Mouse (Mus musculus) regulatory T cell (primary cell): Measurements from ENCODE around the gene Ptrh1.

ENCODE experiments used
- in situ Hi-C: fragments of 300-600 bp; cut with MboI, MseI; formaldehyde crosslinking; loops from one replicate; pipeline ENCODE4 v1.15.1; 2025; ENCODE audit warnings: high pct_unique_total_duplicates

Gene Ptrh1

DNA sequence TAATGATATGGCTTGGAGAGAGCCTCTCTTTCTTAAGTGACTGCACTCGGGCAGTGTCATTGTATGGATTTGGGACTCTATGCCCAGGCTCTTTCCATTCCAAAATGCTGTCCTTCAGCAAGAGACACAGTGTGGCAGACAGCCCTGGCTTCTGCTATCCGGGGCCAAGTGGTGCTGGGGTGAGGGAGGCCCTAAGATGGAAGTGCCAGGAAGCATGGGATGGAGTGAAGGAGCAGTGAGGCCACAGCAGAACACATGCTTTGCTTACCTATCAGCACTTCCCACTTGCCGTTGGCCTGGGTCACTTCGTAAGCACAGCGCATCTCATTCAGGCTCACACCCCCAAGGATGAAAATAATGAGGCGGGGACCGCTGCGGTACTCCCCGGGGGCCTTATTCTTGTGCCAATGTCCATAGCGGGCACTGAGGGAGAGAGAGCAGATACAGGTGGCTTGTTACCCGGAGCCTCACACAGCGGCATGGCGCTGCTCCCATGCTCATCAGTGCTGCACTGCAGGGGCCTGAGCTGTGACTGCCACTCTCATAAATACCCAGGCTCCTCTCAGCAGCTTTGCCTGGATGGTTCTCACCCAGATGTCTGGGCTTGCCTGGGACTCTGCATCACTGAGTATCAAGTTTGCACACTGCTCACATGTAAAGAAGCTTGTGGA, 20.3 kb downstream of the Ptrh1 start:
- in situ Hi-C loops, result no loop called here

DNA sequence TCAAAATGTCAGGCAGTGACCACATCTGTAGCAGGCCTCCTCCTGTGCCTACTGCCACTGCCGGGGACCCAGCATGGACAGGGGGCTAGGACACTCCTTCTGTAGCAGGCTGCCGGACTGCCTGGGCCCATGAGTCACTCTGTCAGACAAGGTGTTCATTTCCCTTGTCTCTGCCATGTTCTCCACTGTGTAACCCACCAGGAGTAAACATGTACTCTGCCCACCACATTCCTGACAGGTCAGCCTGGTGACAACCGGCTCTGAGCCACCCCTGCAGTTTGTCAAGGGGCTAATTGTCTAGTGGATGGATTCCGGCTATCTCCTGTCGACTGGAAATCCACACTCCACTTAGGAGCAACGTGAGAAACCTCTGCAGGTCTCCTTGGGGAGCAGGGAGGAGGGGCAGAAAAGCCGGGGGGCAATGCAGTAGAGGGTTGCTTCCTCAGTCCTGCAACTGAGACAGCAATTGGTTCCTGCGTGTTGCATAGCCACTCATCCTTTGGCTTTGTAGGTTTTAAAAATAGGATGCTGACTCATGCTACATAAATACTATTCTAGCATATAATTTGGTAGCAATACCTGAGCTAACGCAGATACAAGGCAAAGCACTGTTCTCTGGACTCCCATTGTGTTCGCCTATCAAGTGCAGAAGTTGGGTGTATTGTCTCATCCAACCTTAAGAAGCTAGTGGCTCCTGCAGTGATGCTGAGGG, 22.8 kb downstream of the Ptrh1 start:
- in situ Hi-C loops, result no loop called here

DNA sequence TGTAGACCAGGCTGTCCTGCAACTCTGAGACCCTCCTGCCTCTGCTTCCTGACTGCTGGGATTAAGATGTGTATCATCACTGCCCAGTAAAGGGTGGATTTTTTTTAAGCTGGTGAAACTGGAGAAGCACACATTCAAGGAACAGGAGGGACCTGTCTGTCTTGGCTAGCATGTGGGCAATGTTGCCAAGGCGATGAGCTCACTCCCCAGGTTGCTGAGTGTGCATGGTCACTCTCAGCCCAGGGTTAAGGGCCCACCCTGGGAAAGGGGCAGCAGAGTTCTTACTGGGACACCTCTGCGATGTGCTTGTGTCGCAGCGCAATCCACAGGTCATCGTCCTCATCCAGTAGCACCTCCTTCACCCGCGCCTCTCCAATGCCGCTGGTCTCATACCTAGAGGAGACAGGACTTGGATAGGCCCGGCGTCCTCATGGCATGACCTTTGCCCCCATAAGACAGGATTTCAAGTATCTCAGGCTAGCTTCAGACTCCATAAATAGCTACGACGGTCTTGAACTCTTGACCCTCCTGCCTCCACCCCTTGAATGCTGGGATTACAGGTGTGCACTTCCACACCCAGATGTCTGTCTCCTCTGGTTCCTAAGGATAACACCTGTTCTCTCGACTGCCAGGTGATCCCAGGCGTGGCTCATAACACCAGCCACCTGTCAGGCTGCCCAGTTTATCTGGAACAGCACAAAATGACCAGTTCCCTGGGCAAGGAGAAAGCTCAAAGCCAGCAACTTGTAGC, 33.4 kb downstream of the Ptrh1 start:
- in situ Hi-C loops, result no loop called here

DNA sequence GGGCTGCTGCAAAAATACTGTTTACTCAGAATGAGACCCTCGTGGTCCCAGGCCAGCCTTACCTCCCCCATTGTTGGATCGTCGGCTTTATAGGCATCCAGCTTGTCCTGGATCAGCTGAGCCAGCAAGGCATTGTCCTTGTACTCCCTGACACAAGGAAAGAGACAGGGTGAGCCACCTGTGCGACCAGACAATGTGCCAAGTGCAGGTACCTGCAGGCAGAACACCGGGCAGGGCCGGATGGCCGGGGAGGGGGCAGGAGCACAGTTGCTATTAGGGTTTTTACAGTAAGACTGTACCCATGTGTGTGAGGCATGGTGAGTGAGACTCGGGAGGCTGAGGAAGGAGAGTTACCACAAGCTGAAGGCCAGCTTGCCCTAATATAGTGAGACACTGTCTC, 36.4 kb downstream of the Ptrh1 start:
- in situ Hi-C loops, result no loop called here

DNA sequence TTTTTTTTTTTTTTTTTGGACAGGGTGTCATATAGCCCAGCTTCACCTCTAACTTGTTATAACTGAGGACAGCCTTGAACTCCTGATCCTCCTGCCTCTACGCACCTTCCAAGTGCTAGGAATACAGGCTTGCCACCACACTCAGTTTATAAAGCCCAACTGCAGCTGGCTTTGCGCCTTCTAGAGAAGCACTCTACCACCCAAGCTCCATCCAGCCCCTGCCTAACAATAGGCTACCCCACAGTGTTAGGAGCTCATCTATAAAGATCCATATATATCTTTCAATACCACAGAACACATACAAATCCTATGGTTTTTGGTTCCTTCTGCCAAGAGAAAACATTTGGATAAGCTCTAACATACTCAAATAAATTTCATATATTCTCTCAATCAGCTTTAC, 40.9 kb downstream of the Ptrh1 start:
- in situ Hi-C loops, result no loop called here

DNA sequence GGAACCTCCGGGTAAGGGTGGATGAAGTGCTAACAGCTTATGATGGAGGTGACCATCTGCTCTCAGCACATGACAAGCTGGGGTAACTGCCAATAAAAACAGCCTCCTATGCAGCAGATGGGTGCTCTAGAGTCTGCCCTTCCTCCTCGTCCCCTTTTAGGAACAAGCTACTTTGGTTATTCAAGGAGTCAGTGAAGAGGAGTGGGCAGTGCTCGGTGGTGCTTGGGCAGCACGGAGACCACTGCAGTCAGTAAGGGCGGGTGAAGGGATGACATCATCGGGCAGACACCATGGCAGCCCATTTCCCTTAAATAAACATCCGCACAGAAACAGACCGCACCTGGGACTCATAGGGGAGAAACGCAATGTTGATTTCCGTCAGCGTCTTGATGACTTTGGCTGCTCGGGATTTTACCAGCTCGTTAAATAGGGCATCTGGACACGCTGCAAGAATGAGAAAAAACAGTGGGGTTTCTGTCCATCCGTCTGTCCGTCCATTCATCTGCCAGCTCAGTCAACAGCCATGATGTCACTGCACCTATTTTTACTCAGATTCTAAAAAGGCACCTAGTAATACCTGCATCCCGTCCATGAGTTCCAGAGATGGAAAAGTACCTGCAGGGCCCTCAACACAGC, 41.5 kb downstream of the Ptrh1 start:
- in situ Hi-C loops, result no loop called here

DNA sequence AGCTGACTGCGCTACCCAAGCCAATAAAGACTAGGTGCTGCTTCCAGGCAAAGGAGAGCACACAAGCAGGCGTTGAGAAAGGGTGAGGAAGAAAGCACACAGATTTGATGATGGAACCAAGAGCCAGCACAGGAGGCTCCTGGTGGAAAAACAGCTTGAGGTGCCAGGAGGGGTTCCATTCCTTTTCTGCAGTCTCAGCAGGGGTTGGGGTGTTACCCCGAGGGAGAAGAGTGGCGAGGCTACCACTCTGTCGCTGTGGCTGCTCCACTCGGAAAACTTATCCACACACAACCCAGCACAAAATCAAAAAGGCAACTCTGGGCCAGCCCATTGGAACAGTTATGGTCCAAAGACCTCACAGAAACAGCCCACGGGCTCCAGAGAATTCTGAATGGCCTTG, 42.0 kb downstream of the Ptrh1 start:
- in situ Hi-C loops, result no loop called here

DNA sequence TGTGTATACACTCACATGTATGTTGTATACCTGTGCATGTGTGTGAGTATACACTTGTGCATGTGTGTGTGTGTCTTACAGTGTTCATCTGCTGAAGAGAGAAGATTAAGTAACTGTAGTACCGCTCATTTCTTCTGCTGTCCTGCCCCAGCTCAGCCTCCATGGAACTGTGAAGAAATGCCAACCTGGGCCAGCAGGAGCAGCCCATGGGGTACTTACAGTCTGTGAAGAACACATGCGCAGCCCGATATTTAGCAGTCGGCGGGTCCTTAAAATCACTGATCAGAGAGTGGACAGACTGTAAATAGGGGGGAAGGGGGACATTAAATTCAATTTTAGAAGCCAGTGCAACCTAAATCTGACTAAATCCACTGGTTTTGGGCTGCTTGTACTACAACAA, 42.6 kb downstream of the Ptrh1 start:
- in situ Hi-C loops, result no loop called here

DNA sequence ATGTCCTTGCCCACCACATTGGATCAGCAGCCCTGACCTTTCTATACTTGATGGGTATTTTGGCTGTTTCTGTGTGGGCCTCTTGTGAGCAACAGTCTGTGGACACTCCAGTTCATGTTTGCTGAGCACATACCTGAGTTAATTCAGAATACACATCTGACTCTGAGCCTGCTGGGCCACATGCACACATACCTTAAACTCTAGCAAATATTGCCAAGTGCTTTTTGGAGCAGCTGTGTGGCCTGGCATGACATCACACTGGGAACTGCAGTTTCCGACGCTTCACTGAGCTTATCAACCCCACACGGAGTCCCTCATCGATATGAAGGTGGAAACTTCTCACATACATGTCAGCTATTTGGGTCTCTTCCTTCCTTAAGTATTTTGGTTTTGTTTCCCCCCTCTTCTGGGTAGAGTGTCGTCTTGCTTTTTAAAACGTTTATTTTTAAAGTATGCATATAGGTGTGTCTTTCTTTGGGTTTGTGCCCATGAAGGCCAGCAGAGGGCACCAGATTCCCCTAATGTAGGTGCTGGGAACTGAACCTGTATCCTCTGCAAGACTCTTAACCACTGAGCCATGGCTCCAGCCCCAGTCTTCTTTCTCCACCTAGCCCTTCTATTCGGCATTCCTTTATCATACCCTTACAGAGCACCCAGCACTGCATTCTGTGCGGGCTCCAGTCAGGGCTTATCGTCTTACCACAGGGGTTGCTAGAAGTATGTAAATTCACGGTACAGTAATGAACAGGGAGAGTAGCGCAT, 45.6 kb downstream of the Ptrh1 start:
- in situ Hi-C loops, result no loop called here

DNA sequence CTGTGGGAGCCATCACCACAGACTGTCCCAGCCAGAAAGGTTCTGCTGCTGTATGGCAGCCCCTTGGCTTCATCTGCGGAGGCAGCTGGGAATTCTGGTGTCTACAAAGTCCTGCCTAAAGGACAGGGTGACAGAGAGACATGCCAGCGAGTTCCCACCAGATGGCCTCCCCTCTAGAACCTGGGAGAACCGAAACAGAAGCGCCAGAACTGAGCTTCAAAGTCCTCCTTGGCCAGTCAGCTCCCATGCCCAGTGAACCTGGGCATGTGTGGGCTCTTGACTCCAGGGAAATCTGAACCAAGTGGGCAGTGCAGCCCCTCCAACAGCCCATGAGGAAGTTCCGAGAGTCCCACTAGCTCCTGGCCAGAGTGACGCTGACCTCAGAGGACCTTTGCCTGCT, 47.1 kb downstream of the Ptrh1 start:
- in situ Hi-C loops, result no loop called here

DNA sequence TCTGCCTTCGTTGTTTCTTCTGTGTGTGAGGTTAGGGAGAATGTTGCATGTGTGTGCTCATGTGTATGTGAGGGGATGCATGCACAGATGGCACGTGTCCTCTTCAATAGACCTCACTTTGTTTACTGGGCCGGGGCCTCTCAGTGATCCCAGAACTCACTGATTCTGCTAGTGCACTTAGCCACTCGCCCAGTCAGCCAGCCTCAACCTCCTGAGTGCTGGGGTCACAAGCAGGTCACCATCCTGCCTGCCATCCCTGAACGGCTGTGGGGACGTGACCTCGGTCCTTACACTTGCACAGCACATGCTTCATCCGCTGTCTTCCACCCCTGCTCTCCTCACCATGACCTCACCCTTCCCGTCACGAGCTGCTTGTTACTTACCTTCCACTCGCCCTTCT, 47.6 kb downstream of the Ptrh1 start:
- in situ Hi-C loops, result no loop called here

DNA sequence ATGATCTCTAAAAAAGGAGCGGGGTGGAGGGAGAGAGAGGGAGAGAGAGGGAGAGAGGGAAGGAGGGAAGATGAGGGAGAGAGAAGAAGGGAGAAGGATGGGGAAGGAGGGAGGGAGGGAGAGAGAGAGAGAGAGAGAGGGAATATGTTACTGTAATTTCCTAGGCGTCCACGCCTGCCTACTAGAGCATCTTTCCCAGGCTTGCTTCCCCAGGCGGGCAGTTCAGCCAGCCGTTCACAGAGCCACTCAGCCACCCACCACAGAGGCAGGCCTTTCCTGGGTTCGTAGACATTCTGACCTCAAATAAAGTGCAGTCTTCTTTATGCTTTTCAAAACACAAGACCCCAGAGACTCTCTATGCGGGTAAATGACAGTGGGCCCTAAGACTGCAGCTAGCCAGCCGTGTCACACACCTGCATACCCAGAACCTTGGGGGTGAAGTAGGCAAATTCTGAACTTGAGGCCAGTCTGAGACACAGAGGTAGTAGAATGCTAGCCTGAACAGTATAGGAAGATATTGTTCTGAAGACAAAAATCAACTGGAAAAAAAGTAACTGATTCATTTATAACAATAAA, 48.1 kb downstream of the Ptrh1 start:
- in situ Hi-C loops, result no loop called here

DNA sequence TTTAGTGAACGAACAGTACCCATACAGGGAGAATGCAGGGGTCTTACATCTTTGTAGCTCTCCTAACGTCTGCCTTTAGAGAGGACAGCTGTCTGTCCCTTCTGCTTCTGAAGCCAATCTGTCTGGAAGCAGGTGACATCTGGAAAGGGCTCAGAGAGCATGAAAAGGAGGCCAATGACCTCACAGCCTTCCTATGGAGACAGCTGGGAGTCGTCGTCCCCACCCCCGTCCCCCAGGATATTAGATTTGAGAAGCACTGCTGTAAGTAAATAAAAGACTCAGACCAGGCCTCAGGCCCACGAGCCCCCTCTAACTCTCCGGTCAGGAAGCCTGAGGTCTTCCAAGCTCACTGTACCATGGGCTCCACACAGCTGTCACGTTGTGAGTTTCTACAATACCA, 48.6 kb downstream of the Ptrh1 start:
- in situ Hi-C loops, result no loop called here

DNA sequence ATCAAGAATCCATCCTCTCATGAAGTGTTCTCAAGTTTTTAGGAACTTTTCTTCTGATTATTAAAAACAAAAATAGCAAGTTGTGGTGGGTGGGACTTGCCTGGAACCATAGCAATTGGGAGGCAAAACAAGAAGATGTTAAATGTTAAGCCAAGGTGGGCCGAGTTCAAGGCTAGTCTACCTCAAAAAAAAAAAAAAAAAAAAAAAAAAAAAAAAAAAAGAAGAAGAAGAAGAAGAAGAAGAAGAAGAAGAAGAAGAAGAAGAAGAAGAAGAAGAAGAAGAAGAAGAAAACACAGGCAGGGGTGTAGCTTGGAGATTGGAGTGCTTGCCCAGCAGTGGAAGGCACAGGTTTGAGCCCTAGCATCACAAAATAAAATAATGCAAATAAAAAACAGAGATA, 49.2 kb downstream of the Ptrh1 start:
- in situ Hi-C loops, result no loop called here

DNA sequence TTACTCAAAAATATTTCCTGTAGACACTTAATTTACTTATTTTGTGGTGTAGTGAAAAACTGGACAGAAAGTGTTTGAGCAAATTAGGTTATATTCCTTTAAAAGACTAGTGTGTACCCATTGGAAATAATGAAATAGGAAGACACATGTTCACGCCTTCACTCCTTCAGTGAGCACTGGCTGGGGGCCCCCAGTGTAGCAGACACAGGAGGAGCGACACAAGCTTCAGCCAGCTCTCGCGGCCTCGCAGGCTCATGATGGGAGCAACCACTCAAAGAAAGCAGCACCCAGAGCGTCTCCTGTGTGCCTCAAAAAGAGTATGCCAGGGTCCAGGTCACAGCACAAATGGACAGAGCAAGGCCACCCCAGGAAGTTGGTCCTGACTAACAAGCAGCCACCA, 50.2 kb downstream of the Ptrh1 start:
- in situ Hi-C loops, result no loop called here
